Mouse (Mus musculus) intestine, embryonic 15.5 days (tissue): ENCODE measurements around the gene Gpr137c. TPM values are rescaled to one million over a fixed set of nuclear protein-coding genes. Genes with fewer than 3 reads are reported as not detected.

Source experiments
- ATAC-seq: fragments of 200-750 bp; cut with Nextera tagmentation; 2 replicates; pipeline ENCODE4 v1.8.0; 2017; ENCODE audit warnings: moderate TSS enrichment, moderate library complexity
- H3K27ac ChIP-seq: fragments of 300-500 bp; sonication (generic); 2 replicates; pipeline ENCODE4 v1.5.1; 2015; ENCODE audit warnings: mild to moderate bottlenecking, inconsistent platforms
- H3K27me3 ChIP-seq: fragments of 300-500 bp; sonication (generic); replicated peaks from 2 replicates; pipeline ENCODE4 v1.6.1; 2015; ENCODE audit warnings: inconsistent platforms
- H3K36me3 ChIP-seq: fragments of 300-500 bp; sonication (generic); 2 replicates; pipeline ENCODE4 v1.6.1; 2015; ENCODE audit warnings: inconsistent platforms
- H3K4me1 ChIP-seq: fragments of 300-500 bp; sonication (generic); replicated peaks from 2 replicates; pipeline ENCODE4 v1.6.1; 2015; ENCODE audit warnings: inconsistent platforms
- H3K4me2 ChIP-seq: fragments of 300-500 bp; sonication (generic); replicated peaks from 2 replicates; pipeline ENCODE4 v1.6.1; 2015; ENCODE audit warnings: mild to moderate bottlenecking, inconsistent platforms
- H3K4me3 ChIP-seq: fragments of 300-500 bp; sonication (generic); replicated peaks from 2 replicates; pipeline ENCODE4 v1.5.1; 2015; ENCODE audit warnings: inconsistent platforms
- H3K9ac ChIP-seq: fragments of 300-500 bp; sonication (generic); 2 replicates; pipeline ENCODE4 v1.6.1; 2015; ENCODE audit warnings: inconsistent platforms
- H3K9me3 ChIP-seq: fragments of 300-500 bp; sonication (generic); 2 replicates; pipeline ENCODE4 v1.6.1; 2016; ENCODE audit warnings: inconsistent platforms
- WGBS: fragments of 180-500 bp; shearing (Covaris S2); methylation state at CpG from one replicate; pipeline ENCODE4 v1.1.7; 2015; 5-methylcytosine and 5-hydroxymethylcytosine counted together
- polyA plus RNA-seq: library from polyadenylated mRNA; unstranded; fragments of >200 nt; fragmentation: Nextera tagmentation; extraction: Ambion mirVana; gene quantifications from 2 replicates; pipeline ENCODE4 v1.2.1, GENCODE M21; 2015

The Gpr137c gene
- polyA plus RNA-seq, 1 experiment from 2014 or later, result 1.4 TPM

DNA sequence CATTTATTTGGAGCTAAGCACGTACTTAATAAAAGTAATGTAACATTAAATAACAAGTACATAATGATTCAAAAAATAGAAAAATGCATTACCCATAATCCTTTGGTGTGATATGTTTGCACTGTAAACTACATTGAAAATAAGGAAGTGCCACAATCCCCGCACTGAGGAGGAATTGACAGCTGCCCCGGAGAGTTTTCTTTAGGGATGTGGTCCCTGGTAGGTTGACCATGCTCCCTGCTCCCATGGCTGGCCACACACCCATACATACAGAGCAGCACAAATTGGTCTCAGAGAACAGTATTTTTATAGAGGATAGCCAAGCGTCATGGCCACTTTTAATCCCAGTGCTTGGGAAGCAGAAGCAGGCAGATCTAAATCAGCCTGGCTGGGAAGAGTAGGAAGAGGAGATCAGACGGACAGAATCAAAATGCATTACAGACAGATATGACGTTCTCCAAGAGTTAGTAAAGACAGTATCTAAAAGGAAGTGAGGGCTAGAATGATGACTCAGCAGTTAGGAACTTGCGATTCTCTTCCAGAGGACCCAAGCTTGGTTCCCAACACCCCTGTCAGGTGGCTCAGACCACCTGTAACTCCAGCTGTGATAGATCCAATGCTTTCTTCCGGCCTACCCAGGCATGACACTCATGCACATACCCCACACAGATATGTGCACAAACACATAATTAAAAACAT is 88.3 kb downstream of the Gpr137c start:
- no peaks in the 10 kb centered on the region for H3K9me3 ChIP-seq
- H3K36me3 ChIP-seq, result no peaks in the 10 kb centered on the region
- H3K27me3 ChIP-seq, result no peaks in the 10 kb centered on the region
- no peak overlapping the region for H3K27ac ChIP-seq
- H3K4me2 ChIP-seq, result no peak overlapping the region
- H3K9ac ChIP-seq, result no peak overlapping the region
- no peak overlapping the region for H3K4me3 ChIP-seq
- H3K4me1 ChIP-seq, result no peaks in the 10 kb centered on the region
- WGBS, result 86% methylated on average over 8 of the region's 8 CpGs
- no peak for ATAC-seq

DNA sequence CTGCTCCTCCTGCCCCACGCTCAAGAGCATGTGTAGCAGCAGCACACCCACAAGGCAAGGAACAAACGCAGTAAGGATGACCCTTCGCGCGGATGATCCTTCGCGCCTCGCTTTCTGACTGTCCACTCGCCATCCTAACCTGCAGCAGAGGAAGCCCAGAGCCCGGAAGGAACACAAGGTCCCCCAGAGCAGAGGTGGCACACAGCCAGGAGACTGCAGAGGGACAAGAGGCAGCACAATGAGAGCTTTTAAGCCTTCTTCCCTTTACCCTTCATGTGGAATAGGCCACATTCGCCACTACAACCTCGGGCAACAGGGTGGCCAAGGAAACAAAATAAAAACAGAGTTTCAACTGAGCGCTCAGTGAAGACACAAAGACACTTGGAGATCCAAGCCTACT is 90.1 kb downstream of the Gpr137c start:
- 90% methylated on average over 13 of the region's 13 CpGs for WGBS
- H3K27ac ChIP-seq, result no peak overlapping the region
- no peaks in the 10 kb centered on the region for H3K36me3 ChIP-seq
- no peak overlapping the region for H3K9ac ChIP-seq
- H3K4me1 ChIP-seq, result no peaks in the 10 kb centered on the region
- no peaks in the 10 kb centered on the region for H3K27me3 ChIP-seq
- no peak overlapping the region for H3K4me2 ChIP-seq
- no peak overlapping the region for H3K4me3 ChIP-seq
- H3K9me3 ChIP-seq, result no peaks in the 10 kb centered on the region
- no peak for ATAC-seq

DNA sequence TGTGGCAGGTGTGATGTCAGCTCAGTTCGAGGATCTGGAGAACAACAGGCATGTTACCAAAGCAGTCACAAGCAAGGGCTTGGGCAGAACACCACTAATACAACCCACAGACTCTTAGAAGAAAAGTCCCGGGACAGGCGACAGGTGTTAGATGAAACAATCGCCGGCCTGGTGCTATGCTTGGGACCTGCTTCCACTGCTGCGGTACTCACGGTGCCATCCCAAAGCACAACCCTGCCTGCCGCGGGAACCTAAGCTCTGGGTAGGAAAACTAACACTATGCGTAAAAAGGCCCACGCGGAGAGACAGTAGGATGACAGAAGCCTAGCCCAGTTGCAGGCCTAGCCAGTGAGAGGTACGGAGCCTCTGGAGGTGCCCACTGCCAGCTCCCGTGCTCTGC is 90.6 kb downstream of the Gpr137c start:
- Histone ChIP-seq H3K27me3 (no peaks in the 10 kb centered on the region), H3K4me1 (no peaks in the 10 kb centered on the region), H3K9me3 (no peaks in the 10 kb centered on the region), H3K36me3 (no peaks in the 10 kb centered on the region), H3K4me3 (no peak overlapping the region), H3K27ac (no peak overlapping the region), H3K9ac (no peak overlapping the region), H3K4me2 (no peak overlapping the region)
- 91% methylated on average over 14 of the region's 14 CpGs for WGBS
- ATAC-seq, result no peak

DNA sequence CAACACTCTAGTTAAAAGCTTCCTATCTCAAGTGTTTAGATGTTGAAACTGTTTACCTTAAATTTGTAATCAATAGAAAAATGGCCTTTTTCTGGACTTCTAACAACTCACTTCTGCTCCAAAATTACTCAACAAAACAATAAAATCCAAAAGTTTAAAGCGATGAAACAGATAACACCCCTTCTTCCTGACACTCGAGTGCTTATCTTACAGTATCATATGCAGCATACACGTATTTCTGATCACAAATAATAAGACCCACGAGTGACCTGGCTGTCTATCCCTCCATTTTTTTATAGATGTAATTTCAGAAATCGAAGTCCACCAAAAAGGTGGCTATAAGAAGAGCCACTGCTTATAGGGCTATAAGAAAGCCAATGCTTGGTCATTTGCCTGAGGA is 97.4 kb downstream of the Gpr137c start:
- Histone ChIP-seq H3K9me3 (no peaks in the 10 kb centered on the region), H3K27me3 (no peaks in the 10 kb centered on the region), H3K4me3 (peak overlapping the region; percentile 86), H3K27ac (no peak overlapping the region), H3K36me3 (no peaks in the 10 kb centered on the region), H3K4me1 (0 out of 2 replicates have a peak, but pooled peaks cover 6% of the 10 kb centered on the region), H3K9ac (no peak overlapping the region), H3K4me2 (peak overlapping the region; percentile 67)
- no peak for ATAC-seq
- WGBS, result 65% methylated on average over 5 of the region's 5 CpGs

DNA sequence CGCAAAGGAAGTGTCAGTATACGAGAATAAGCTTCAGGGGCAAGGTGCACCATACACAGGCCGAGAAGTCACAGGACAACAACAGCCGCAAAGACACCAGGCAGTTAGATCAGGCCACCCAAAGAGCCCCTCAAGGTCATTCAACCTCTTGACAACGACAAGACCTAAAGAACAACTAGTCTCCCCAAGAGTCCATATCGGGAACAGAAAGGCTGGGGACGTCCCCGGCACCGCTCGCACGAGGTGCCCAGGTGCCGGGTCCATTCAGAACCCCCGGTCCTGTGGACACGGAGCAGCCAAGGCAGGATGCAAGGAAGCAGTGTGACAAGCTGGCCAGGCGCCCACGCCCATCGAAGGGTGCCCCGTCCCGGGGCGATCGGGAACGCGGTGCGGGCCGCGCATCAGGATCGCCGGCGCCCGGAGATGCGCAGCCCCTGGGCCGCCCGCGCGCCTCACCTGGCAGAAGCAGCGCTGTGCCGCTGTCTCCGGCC is 98.4 kb downstream of the Gpr137c start:
- ATAC-seq, result no peak; the same call in none of the 2 replicates
- H3K27ac ChIP-seq, result peak overlapping the region; percentile 95
- no peaks in the 10 kb centered on the region for H3K27me3 ChIP-seq
- no peaks in the 10 kb centered on the region for H3K9me3 ChIP-seq
- H3K36me3 ChIP-seq, result no peaks in the 10 kb centered on the region
- under 1% methylated on average over 38 of the region's 38 CpGs for WGBS
- H3K9ac ChIP-seq, result peak overlapping the region; percentile 90
- H3K4me1 ChIP-seq, result 0 out of 2 replicates have a peak, but pooled peaks cover 6% of the 10 kb centered on the region
- H3K4me3 ChIP-seq, result peak overlapping the region; percentile 86
- H3K4me2 ChIP-seq, result peak overlapping the region; percentile 67

DNA sequence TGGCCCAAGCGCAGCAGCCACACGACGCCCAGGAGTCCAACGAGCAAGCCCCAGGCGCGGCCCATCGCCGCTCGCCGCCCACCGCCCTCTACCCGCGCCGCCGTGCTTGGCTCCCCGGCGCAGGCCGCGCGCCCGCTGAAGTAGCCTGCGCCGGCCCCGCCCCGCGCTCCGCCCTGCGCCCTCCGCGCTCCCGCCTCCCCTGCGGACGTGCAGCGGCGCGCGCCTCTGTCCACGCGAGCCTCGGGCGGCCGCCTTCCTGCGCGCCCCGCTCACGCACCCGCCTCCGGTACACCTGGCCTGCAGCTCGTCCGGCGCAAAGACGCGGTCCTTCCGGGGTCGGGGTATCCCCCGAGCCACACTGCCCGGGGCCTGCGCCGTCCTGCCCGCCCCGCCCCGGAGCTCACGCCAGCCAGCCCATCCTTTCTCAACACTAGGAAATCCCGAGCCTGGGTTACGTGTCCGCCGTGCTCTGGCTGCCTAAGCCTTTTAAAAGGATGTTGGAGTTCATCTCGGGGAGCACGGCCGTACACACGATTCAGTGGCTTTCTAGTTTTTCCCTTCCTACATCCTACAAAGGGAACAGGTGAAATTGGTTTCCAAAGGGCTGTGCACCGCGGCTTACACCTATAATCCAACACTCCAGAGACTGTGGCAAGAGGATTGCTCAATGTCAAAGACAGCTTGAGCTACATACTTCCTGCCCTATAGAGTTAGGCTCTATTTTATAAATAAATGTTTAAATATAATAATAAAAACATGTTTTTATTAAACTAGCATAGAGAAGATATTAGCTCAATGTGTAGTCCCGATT is 99.1 kb downstream of the Gpr137c start, which contains the start of gene Ero1l:
Gene Ero1l, minus strand, starts transcription at position 346 of the 811 bp plus-strand sequence.
- 0 out of 2 replicates have a peak, but pooled peaks cover 6% of the 10 kb centered on the region for H3K4me1 ChIP-seq
- WGBS, result 2% methylated on average over 69 of the region's 74 CpGs
- peak within 1 kb of the TSS; percentile 95 for H3K27ac ChIP-seq
- H3K27me3 ChIP-seq, result no peaks in the 10 kb centered on the region
- peak; percentile 96 for ATAC-seq
- H3K9ac ChIP-seq, result peak within 1 kb of the TSS; percentile 90
- H3K9me3 ChIP-seq, result no peaks in the 10 kb centered on the region
- H3K4me3 ChIP-seq, result peak within 1 kb of the TSS; percentile 86
- H3K36me3 ChIP-seq, result no peaks in the 10 kb centered on the region
- H3K4me2 ChIP-seq, result peak within 1 kb of the TSS; percentile 67

DNA sequence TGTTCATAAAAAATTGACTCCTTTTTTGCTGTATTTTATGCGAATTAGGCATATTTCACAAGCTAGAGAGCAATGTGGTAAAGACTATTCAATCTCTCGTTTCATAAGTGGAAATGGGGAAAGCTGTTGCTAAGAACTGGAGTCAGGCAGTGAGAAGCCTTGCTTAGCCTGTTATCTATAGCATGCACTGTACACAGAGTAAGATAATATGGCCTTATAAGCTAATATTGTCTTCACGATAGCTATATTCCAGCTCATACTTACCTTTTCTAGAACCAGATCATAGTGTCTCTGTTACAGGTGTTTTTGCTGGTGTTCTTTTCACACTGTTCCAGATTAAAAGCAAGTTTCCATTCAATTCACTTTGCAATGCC is 99.7 kb downstream of the Gpr137c start:
- H3K4me3 ChIP-seq, result no peak overlapping the region

DNA sequence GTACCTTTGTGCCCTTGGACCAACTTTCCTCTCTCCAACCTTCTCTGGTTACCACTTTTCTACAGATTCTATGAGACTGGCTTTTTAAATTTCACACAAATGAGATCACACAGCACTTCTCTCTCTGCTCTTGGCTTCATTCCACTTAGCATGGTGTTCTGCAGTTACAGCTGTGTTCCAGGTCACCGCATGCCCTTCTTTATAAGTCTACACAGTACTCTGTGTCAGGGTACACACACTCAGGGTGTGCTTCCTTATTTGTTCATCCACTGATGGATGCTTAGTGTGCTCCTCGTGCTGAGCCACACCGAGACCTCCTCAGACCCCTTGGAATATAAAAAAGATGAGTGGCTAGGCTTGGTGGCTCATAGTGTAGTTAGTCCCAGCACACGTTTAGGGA is 100.6 kb downstream of the Gpr137c start:
- Histone ChIP-seq H3K27ac (no peak overlapping the region), H3K27me3 (no peaks in the 10 kb centered on the region), H3K4me2 (no peak overlapping the region), H3K9ac (no peak overlapping the region), H3K4me3 (no peak overlapping the region), H3K9me3 (no peaks in the 10 kb centered on the region), H3K4me1 (0 out of 2 replicates have a peak, but pooled peaks cover 6% of the 10 kb centered on the region), H3K36me3 (no peaks in the 10 kb centered on the region)
- 76% methylated on average over 4 of the region's 4 CpGs for WGBS
- no peak for ATAC-seq

More for the DNA sequence above, 99.7 kb downstream of the Gpr137c start:
- Histone ChIP-seq H3K27ac (0 out of 2 replicates have a peak overlapping the region, but pooled peaks have one; percentile 95), H3K4me2 (no peak overlapping the region), H3K9me3 (no peaks in the 10 kb centered on the region), H3K27me3 (no peaks in the 10 kb centered on the region), H3K4me1 (0 out of 2 replicates have a peak, but pooled peaks cover 6% of the 10 kb centered on the region), H3K9ac (no peak overlapping the region), H3K36me3 (no peaks in the 10 kb centered on the region)
- ATAC-seq, result no peak
- WGBS, result 53% methylated on average over 3 of the region's 3 CpGs

DNA sequence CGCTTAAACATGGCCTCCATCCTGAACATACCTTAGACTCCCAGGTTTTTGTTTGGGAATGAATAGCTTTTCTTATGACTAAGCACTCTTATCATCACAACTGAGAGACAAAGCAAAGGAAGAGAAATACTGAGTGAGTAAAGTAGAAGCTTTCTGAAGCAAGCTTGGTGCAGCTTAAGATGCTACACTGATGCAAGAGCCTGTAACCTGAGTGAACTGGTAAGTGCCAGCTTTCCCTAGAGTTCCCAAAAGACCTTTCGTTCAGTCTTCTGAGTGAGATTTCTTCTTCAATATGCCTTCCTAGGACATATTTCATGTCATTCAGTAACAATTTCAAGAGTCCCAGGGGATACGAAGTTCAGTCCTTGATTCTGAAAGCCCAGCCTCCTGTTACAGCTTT is 101.5 kb downstream of the Gpr137c start:
- H3K27me3 ChIP-seq, result no peaks in the 10 kb centered on the region
- WGBS, result 82% methylated on average over 3 of the region's 3 CpGs
- no peak overlapping the region for H3K27ac ChIP-seq
- H3K4me2 ChIP-seq, result no peak overlapping the region
- H3K36me3 ChIP-seq, result no peaks in the 10 kb centered on the region
- no peak overlapping the region for H3K9ac ChIP-seq
- H3K9me3 ChIP-seq, result no peaks in the 10 kb centered on the region
- no peak for ATAC-seq
- 0 out of 2 replicates have a peak, but pooled peaks cover 4% of the 10 kb centered on the region for H3K4me1 ChIP-seq
- no peak overlapping the region for H3K4me3 ChIP-seq

DNA sequence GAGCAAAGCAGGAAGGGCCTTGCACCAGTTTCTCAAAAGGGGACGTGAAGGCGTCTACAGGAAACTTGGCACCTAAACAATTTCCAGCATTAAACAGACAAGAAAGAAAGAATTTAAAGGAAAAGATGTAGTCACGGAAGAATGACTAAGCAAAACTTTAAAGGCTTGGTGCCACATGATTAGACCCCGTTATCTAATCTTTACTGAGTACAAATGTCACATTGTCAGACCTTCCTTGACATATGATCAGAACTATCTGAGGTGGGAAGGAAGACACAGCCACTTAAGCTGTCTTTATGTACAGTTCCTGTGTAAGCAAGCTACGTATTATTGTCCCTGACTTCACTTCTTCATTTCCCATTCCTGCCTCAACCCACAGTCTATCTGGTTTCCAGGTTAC is 102.1 kb downstream of the Gpr137c start:
- no peaks in the 10 kb centered on the region for H3K27me3 ChIP-seq
- ATAC-seq, result no peak
- no peaks in the 10 kb centered on the region for H3K4me1 ChIP-seq
- peak overlapping the region; percentile 27; the same call in 1 of the 2 replicates for H3K27ac ChIP-seq
- WGBS, result 55% methylated on average over 5 of the region's 5 CpGs
- no peaks in the 10 kb centered on the region for H3K9me3 ChIP-seq
- H3K36me3 ChIP-seq, result no peaks in the 10 kb centered on the region
- no peak overlapping the region for H3K9ac ChIP-seq
- H3K4me2 ChIP-seq, result no peak overlapping the region
- H3K4me3 ChIP-seq, result no peak overlapping the region

DNA sequence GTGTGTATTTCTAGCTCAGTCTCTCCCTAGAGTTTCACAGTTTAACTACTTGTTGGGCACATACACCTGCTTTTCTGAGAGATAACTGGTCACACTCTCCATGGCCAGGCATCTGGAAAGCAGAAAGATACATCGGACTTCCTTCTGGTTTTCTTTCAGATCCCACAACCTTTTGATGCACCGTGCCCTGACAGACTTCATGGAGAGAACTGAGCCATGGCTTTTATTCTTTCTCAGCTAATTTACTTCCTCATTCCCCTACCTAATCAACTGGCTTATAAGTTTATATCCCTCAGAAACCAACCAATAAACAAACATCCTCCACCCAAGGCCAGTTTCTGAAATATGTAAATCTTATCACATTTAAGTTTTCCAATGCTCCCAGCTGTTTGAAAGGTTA is 102.9 kb downstream of the Gpr137c start:
- Histone ChIP-seq H3K27ac (no peak overlapping the region), H3K36me3 (no peaks in the 10 kb centered on the region), H3K9me3 (no peaks in the 10 kb centered on the region), H3K4me2 (no peak overlapping the region), H3K9ac (no peak overlapping the region), H3K4me3 (no peak overlapping the region), H3K4me1 (no peaks in the 10 kb centered on the region), H3K27me3 (no peaks in the 10 kb centered on the region)
- 86% methylated on average over 2 of the region's 2 CpGs for WGBS
- ATAC-seq, result no peak

DNA sequence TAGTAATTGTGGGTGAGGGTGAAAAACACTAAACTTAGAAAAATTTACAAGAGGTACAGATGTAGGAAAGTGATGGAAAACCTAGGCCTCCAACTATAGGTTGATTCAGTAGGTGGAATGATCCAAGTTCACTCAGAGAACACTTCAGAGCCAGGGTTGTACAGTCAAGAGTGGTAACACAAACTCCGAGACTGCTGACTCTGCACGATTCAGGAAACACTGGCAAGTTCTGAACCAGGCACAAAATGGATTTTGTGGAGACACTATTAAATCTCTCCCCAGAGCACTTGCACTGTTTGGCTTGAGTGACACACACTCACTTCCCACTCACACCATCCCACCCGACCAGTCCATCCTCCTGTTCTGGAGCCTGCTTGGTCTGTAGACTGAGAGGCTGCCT is 103.8 kb downstream of the Gpr137c start:
- Histone ChIP-seq H3K27ac (no peak overlapping the region), H3K4me2 (no peak overlapping the region), H3K4me3 (no peak overlapping the region), H3K9ac (no peak overlapping the region), H3K27me3 (no peaks in the 10 kb centered on the region), H3K36me3 (no peaks in the 10 kb centered on the region), H3K4me1 (no peaks in the 10 kb centered on the region), H3K9me3 (no peaks in the 10 kb centered on the region)
- ATAC-seq, result no peak
- 83% methylated on average over 3 of the region's 3 CpGs for WGBS
